Mouse (Mus musculus): ENCODE results near the gene Mul1. TPM values are rescaled to one million over a fixed set of nuclear protein-coding genes. Genes with fewer than 3 reads are reported as not detected.

The Mul1 gene
- polyA plus RNA-seq, 1 experiment = 7.8 TPM

GRCm38 (mm10) chr4:138461471-138461870 lies 27.0 kb downstream of the Mul1 start:
- Histone ChIP-seq H3K4me3 (replicated peaks; ENCODE audit: control insufficient read depth, low read depth, low read length) (no peak overlapping the region), H3K4me1 (ENCODE audit: control insufficient read depth, insufficient read depth, low read length) (no peaks in the 10 kb centered on the region; the same call in 1 of the 2 replicates), H3K27ac (ENCODE audit: control insufficient read depth, insufficient read depth, low read depth, low read length, poor library complexity) (no peak overlapping the region)
- 90% methylated on average over 5 of the region's 5 CpGs for WGBS
- TF ChIP-seq CTCF (IDR thresholded peaks at IDR 0.05; ENCODE audit: control insufficient read depth, insufficient read depth, low read length) = no peak
- TF ChIP-seq POLR2A (IDR thresholded peaks at IDR 0.05; ENCODE audit: borderline replicate concordance, control insufficient read depth, low read depth, low read length) = no peak

GRCm38 (mm10) chr4:138462971-138463831 lies 28.7 kb downstream of the Mul1 start:
- WGBS = 2% methylated on average over 11 of the region's 11 CpGs
- no peaks in the 10 kb centered on the region; the same call in 1 of the 2 replicates for H3K4me1 ChIP-seq (ENCODE audit: control insufficient read depth, insufficient read depth, low read length)
- H3K4me3 ChIP-seq (replicated peaks; ENCODE audit: control insufficient read depth, low read depth, low read length) = no peak overlapping the region
- no peak for TF ChIP-seq POLR2A (IDR thresholded peaks at IDR 0.05; ENCODE audit: borderline replicate concordance, control insufficient read depth, low read depth, low read length)
- no peak for TF ChIP-seq CTCF (IDR thresholded peaks at IDR 0.05; ENCODE audit: control insufficient read depth, insufficient read depth, low read length)
- H3K27ac ChIP-seq (ENCODE audit: control insufficient read depth, insufficient read depth, low read depth, low read length, poor library complexity) = no peak overlapping the region

- Histone ChIP-seq H3K4me3 (replicated peaks; ENCODE audit: control insufficient read depth, low read depth, low read length) (no peak overlapping the region), H3K4me1 (ENCODE audit: control insufficient read depth, insufficient read depth, low read length) (no peaks in the 10 kb centered on the region; the same call in 1 of the 2 replicates), H3K27ac (ENCODE audit: control insufficient read depth, insufficient read depth, low read depth, low read length, poor library complexity) (no peak overlapping the region)
- TF ChIP-seq CTCF (IDR thresholded peaks at IDR 0.05; ENCODE audit: control insufficient read depth, insufficient read depth, low read length) = no peak
- TF ChIP-seq POLR2A (IDR thresholded peaks at IDR 0.05; ENCODE audit: borderline replicate concordance, control insufficient read depth, low read depth, low read length) = no peak
- WGBS = 3% methylated on average over 11 of the region's 11 CpGs
Measured at GRCm38 (mm10) chr4:138463832-138464487, 29.5 kb downstream of the Mul1 start.

- Histone ChIP-seq H3K27ac (ENCODE audit: control insufficient read depth, insufficient read depth, low read depth, low read length, poor library complexity) (no peak overlapping the region), H3K4me1 (ENCODE audit: control insufficient read depth, insufficient read depth, low read length) (no peaks in the 10 kb centered on the region; the same call in 1 of the 2 replicates), H3K4me3 (replicated peaks; ENCODE audit: control insufficient read depth, low read depth, low read length) (no peak overlapping the region)
- no peak for TF ChIP-seq POLR2A (IDR thresholded peaks at IDR 0.05; ENCODE audit: borderline replicate concordance, control insufficient read depth, low read depth, low read length)
- no peak for TF ChIP-seq CTCF (IDR thresholded peaks at IDR 0.05; ENCODE audit: control insufficient read depth, insufficient read depth, low read length)
- WGBS = 3% methylated on average over 19 of the region's 22 CpGs
Measured at GRCm38 (mm10) chr4:138464667-138465353, 30.3 kb downstream of the Mul1 start.

- H3K4me3 ChIP-seq (replicated peaks; ENCODE audit: control insufficient read depth, low read depth, low read length) = no peak overlapping the region
- TF ChIP-seq CTCF (IDR thresholded peaks at IDR 0.05; ENCODE audit: control insufficient read depth, insufficient read depth, low read length) (no peak), POLR2A (IDR thresholded peaks at IDR 0.05; ENCODE audit: borderline replicate concordance, control insufficient read depth, low read depth, low read length) (no peak)
- H3K4me1 ChIP-seq (ENCODE audit: control insufficient read depth, insufficient read depth, low read length) = no peaks in the 10 kb centered on the region; the same call in 1 of the 2 replicates
- 40% methylated on average over 8 of the region's 8 CpGs for WGBS
- no peak overlapping the region for H3K27ac ChIP-seq (ENCODE audit: control insufficient read depth, insufficient read depth, low read depth, low read length, poor library complexity)
Measured at GRCm38 (mm10) chr4:138465446-138465845, 31.0 kb downstream of the Mul1 start.

- TF ChIP-seq POLR2A (IDR thresholded peaks at IDR 0.05; ENCODE audit: borderline replicate concordance, control insufficient read depth, low read depth, low read length) (no peak), CTCF (IDR thresholded peaks at IDR 0.05; ENCODE audit: control insufficient read depth, insufficient read depth, low read length) (no peak)
- 51% methylated on average over 6 of the region's 6 CpGs for WGBS
Measured at GRCm38 (mm10) chr4:138466690-138467089, 32.2 kb downstream of the Mul1 start.

GRCm38 (mm10) chr4:138467451-138467850 lies 33.0 kb downstream of the Mul1 start:
- TF ChIP-seq POLR2A (IDR thresholded peaks at IDR 0.05; ENCODE audit: borderline replicate concordance, control insufficient read depth, low read depth, low read length) (no peak), CTCF (IDR thresholded peaks at IDR 0.05; ENCODE audit: control insufficient read depth, insufficient read depth, low read length) (no peak)
- 69% methylated on average over 5 of the region's 5 CpGs for WGBS
- Histone ChIP-seq H3K27ac (ENCODE audit: control insufficient read depth, insufficient read depth, low read depth, low read length, poor library complexity) (no peak overlapping the region), H3K4me3 (replicated peaks; ENCODE audit: control insufficient read depth, low read depth, low read length) (no peak overlapping the region), H3K4me1 (ENCODE audit: control insufficient read depth, insufficient read depth, low read length) (no peaks in the 10 kb centered on the region; the same call in 1 of the 2 replicates)

More at GRCm38 (mm10) chr4:138466690-138467089, 32.2 kb downstream of the Mul1 start:
- no peak overlapping the region for H3K27ac ChIP-seq (ENCODE audit: control insufficient read depth, insufficient read depth, low read depth, low read length, poor library complexity)
- H3K4me1 ChIP-seq (ENCODE audit: control insufficient read depth, insufficient read depth, low read length) = no peaks in the 10 kb centered on the region; the same call in 1 of the 2 replicates
- no peak overlapping the region for H3K4me3 ChIP-seq (replicated peaks; ENCODE audit: control insufficient read depth, low read depth, low read length)

- no peak overlapping the region for H3K4me3 ChIP-seq (replicated peaks; ENCODE audit: control insufficient read depth, low read depth, low read length)
- WGBS = 25% methylated on average over 7 of the region's 7 CpGs
- TF ChIP-seq CTCF (IDR thresholded peaks at IDR 0.05; ENCODE audit: control insufficient read depth, insufficient read depth, low read length) (no peak), POLR2A (IDR thresholded peaks at IDR 0.05; ENCODE audit: borderline replicate concordance, control insufficient read depth, low read depth, low read length) (no peak)
Measured at GRCm38 (mm10) chr4:138469080-138469479, 34.6 kb downstream of the Mul1 start.

More at GRCm38 (mm10) chr4:138469080-138469479, 34.6 kb downstream of the Mul1 start:
- no peak overlapping the region for H3K27ac ChIP-seq (ENCODE audit: control insufficient read depth, insufficient read depth, low read depth, low read length, poor library complexity)
- H3K4me1 ChIP-seq (ENCODE audit: control insufficient read depth, insufficient read depth, low read length) = no peaks in the 10 kb centered on the region; the same call in 1 of the 2 replicates
